Mouse (Mus musculus): Measurements from ENCODE around the gene Bcar3. TPM values are rescaled to one million over a fixed set of nuclear protein-coding genes. Genes with fewer than 3 reads are reported as not detected.

The Bcar3 gene
- polyA plus RNA-seq, 1 experiment, result 19.4 TPM

GRCm38 (mm10) chr3:122411590-122411989 lies 117.7 kb downstream of the Bcar3 start:
- DNase-seq (ENCODE audit: extremely low spot score in 1 of 2, low spot score in 1 of 2), result no peak

- peak in 1 of 2 experiments; percentile 36 for DNase-seq (ENCODE audit: extremely low spot score in 1 of 2, low spot score in 1 of 2)
These were observed 120.0 kb downstream of the Bcar3 start for GRCm38 (mm10) chr3:122413729-122414561.

- no peak for DNase-seq (ENCODE audit: extremely low spot score in 1 of 2, low spot score in 1 of 2)
These were observed 120.9 kb downstream of the Bcar3 start for GRCm38 (mm10) chr3:122414868-122415267.

- DNase-seq (ENCODE audit: extremely low spot score in 1 of 2, low spot score in 1 of 2), result no peak
These were observed 123.5 kb downstream of the Bcar3 start for GRCm38 (mm10) chr3:122417466-122417865.

GRCm38 (mm10) chr3:122418564-122419274 lies 124.8 kb downstream of the Bcar3 start:
- DNase-seq (ENCODE audit: extremely low spot score in 1 of 2, low spot score in 1 of 2), result no peak

GRCm38 (mm10) chr3:122419610-122420409 lies 125.9 kb downstream of the Bcar3 start:
- DNase-seq (ENCODE audit: extremely low spot score in 1 of 2, low spot score in 1 of 2), result peak in 1 of 2 experiments; percentile 42

GRCm38 (mm10) chr3:122420410-122420774 lies 126.5 kb downstream of the Bcar3 start:
- DNase-seq (ENCODE audit: extremely low spot score in 1 of 2, low spot score in 1 of 2), result peak in 1 of 2 experiments; percentile 25

GRCm38 (mm10) chr3:122421042-122421702 lies 127.2 kb downstream of the Bcar3 start:
- no peak for DNase-seq (ENCODE audit: extremely low spot score in 1 of 2, low spot score in 1 of 2)

- no peak for DNase-seq (ENCODE audit: extremely low spot score in 1 of 2, low spot score in 1 of 2)
These were observed 127.9 kb downstream of the Bcar3 start for GRCm38 (mm10) chr3:122421802-122422201.

- no peak for DNase-seq (ENCODE audit: extremely low spot score in 1 of 2, low spot score in 1 of 2)
These were observed 128.3 kb downstream of the Bcar3 start for GRCm38 (mm10) chr3:122422276-122422675.

- no peak for DNase-seq (ENCODE audit: extremely low spot score in 1 of 2, low spot score in 1 of 2)
These were observed 129.7 kb downstream of the Bcar3 start for GRCm38 (mm10) chr3:122423643-122424042.

GRCm38 (mm10) chr3:122428325-122428821 lies 134.4 kb downstream of the Bcar3 start:
- peak in 1 of 2 experiments; percentile 20 for DNase-seq (ENCODE audit: extremely low spot score in 1 of 2, low spot score in 1 of 2)

GRCm38 (mm10) chr3:122430780-122431497 lies 137.0 kb downstream of the Bcar3 start:
- no peak for DNase-seq (ENCODE audit: extremely low spot score in 1 of 2, low spot score in 1 of 2)

GRCm38 (mm10) chr3:122432811-122433406 lies 139.0 kb downstream of the Bcar3 start:
- DNase-seq (ENCODE audit: extremely low spot score in 1 of 2, low spot score in 1 of 2), result no peak

- DNase-seq (ENCODE audit: extremely low spot score in 1 of 2, low spot score in 1 of 2), result no peak
These were observed 140.2 kb downstream of the Bcar3 start for GRCm38 (mm10) chr3:122433975-122434626.

- DNase-seq (ENCODE audit: extremely low spot score in 1 of 2, low spot score in 1 of 2), result no peak
These were observed 141.3 kb downstream of the Bcar3 start for GRCm38 (mm10) chr3:122434983-122435935.

GRCm38 (mm10) chr3:122438143-122438825 lies 144.3 kb downstream of the Bcar3 start:
- no peak for DNase-seq (ENCODE audit: extremely low spot score in 1 of 2, low spot score in 1 of 2)
